22 mouse cellular contexts compared by ENCODE assay signal in genomic region chr9:28563066-28563683, GRCm38 (mm10).
DNase-seq lines count a peak whose midpoint lies in the region; ATAC-seq and TF ChIP-seq lines count a peak whose summit lies in the region.
"Had no signal": no experiment of that assay in that cellular context is flagged by ENCODE, and none has a peak within 500 bp of the region (broad histone marks: within the 10 kb centered on the region; RNA-seq: fewer than 3 reads in every experiment).

No protein-coding gene starts in this region.

- no peak for TF ChIP-seq EP300 in lung, postnatal 0 days (IDR thresholded peaks at IDR 0.05)

- no peak overlapping the region for H3K27ac ChIP-seq in kidney, embryonic 14.5 days (ENCODE audit: low read depth, low read length)
- no peak overlapping the region for H3K27ac ChIP-seq in lung, embryonic 14.5 days (ENCODE audit: low read depth)
- H3K27ac ChIP-seq in lung, postnatal 0 days (ENCODE audit: low read length): no peak overlapping the region
- 0 out of 2 replicates have a peak overlapping the region, but pooled peaks have one; percentile 22 for H3K27ac ChIP-seq in intestine, embryonic 15.5 days
- H3K27ac ChIP-seq: embryonic facial prominence, embryonic 15.5 days; forebrain, embryonic 15.5 days; hindbrain, embryonic 14.5 days; layer of hippocampus, adult 2 months; neural tube, embryonic 12.5 days had no signal

- H3K4me1 ChIP-seq in kidney, embryonic 14.5 days (ENCODE audit: control insufficient read depth, insufficient read depth, low read length): no peaks in the 10 kb centered on the region
- H3K4me1 ChIP-seq in lung, embryonic 14.5 days (ENCODE audit: insufficient read depth): no peaks in the 10 kb centered on the region
- no peaks in the 10 kb centered on the region for H3K4me1 ChIP-seq in lung, postnatal 0 days (ENCODE audit: insufficient read depth, low read depth, low read length)
- no peaks in the 10 kb centered on the region for H3K4me1 ChIP-seq in intestine, embryonic 15.5 days (replicated peaks)
- H3K4me1 ChIP-seq: embryonic facial prominence, embryonic 15.5 days; heart, embryonic 12.5 days had no signal

- no peak for ATAC-seq in kidney, embryonic 14.5 days (ENCODE audit: low FRiP score, low TSS enrichment)
- no peak for ATAC-seq in lung, embryonic 14.5 days (ENCODE audit: insufficient read depth)
- ATAC-seq in lung, postnatal 0 days: no peak
- ATAC-seq in intestine, embryonic 15.5 days: peak; percentile 82
- ATAC-seq in erythroid progenitor cell, adult 5-6 weeks (replicated peaks; ENCODE audit: low FRiP score, poor library complexity, severe bottlenecking): no peak
- ATAC-seq: activated CD4-positive, CD25-positive, alpha-beta regulatory T cell, adult 4 months; forebrain, embryonic 15.5 days; inflammation-experienced regulatory T-cells, adult 6 months had no signal

- 7% methylated on average over 14 of the region's 14 CpGs for WGBS in kidney, embryonic 14.5 days
- 39% methylated on average over 14 of the region's 14 CpGs for WGBS in lung, embryonic 14.5 days
- 34% methylated on average over 14 of the region's 14 CpGs for WGBS in lung, postnatal 0 days
- WGBS in intestine, embryonic 15.5 days: 23% methylated on average over 14 of the region's 14 CpGs

- no peaks in the 10 kb centered on the region for H3K36me3 ChIP-seq in kidney, embryonic 14.5 days (ENCODE audit: control insufficient read depth, insufficient read depth, low read length)
- no peaks in the 10 kb centered on the region for H3K36me3 ChIP-seq in lung, embryonic 14.5 days (ENCODE audit: insufficient read depth)
- H3K36me3 ChIP-seq in lung, postnatal 0 days (ENCODE audit: insufficient read depth, low read length): no peaks in the 10 kb centered on the region
- H3K36me3 ChIP-seq in intestine, embryonic 15.5 days: no peaks in the 10 kb centered on the region
- H3K36me3 ChIP-seq: embryonic facial prominence, embryonic 15.5 days; forebrain, embryonic 15.5 days; heart, embryonic 12.5 days; neural tube, embryonic 12.5 days had no signal

- H3K4me2 ChIP-seq in kidney, embryonic 14.5 days (replicated peaks; ENCODE audit: low read depth, low read length): peak overlapping the region; percentile 18; the same call in 1 of the 2 replicates
- no peak overlapping the region for H3K4me2 ChIP-seq in lung, embryonic 14.5 days
- no peak overlapping the region for H3K4me2 ChIP-seq in lung, postnatal 0 days (replicated peaks; ENCODE audit: low read depth, low read length)
- peak overlapping the region; percentile 34; the same call in 1 of the 2 replicates for H3K4me2 ChIP-seq in intestine, embryonic 15.5 days (replicated peaks)
- H3K4me2 ChIP-seq: embryonic facial prominence, embryonic 15.5 days; forebrain, embryonic 15.5 days; heart, embryonic 12.5 days; hindbrain, embryonic 14.5 days; neural tube, embryonic 12.5 days had no signal

- no peaks in the 10 kb centered on the region for H3K27me3 ChIP-seq in kidney, embryonic 14.5 days (ENCODE audit: control insufficient read depth, insufficient read depth, low read length)
- H3K27me3 ChIP-seq in lung, embryonic 14.5 days (ENCODE audit: insufficient read depth, low read length): no peaks in the 10 kb centered on the region
- no peaks in the 10 kb centered on the region for H3K27me3 ChIP-seq in lung, postnatal 0 days (replicated peaks; ENCODE audit: insufficient read depth, low read length)
- no peaks in the 10 kb centered on the region for H3K27me3 ChIP-seq in intestine, embryonic 15.5 days (replicated peaks)
- H3K27me3 ChIP-seq: embryonic facial prominence, embryonic 15.5 days; forebrain, embryonic 15.5 days; heart, embryonic 12.5 days; neural tube, embryonic 12.5 days had no signal

- no peak overlapping the region; the same call in 1 of the 2 replicates for H3K4me3 ChIP-seq in kidney, embryonic 14.5 days (ENCODE audit: low read length)
- no peak overlapping the region for H3K4me3 ChIP-seq in lung, embryonic 14.5 days (ENCODE audit: low read depth, low read length)
- H3K4me3 ChIP-seq in lung, postnatal 0 days (ENCODE audit: low read depth, low read length): no peak overlapping the region
- no peak overlapping the region for H3K4me3 ChIP-seq in intestine, embryonic 15.5 days (replicated peaks)
- H3K4me3 ChIP-seq: embryonic facial prominence, embryonic 15.5 days; forebrain, embryonic 15.5 days; heart, embryonic 12.5 days; layer of hippocampus, adult 2 months; neural tube, embryonic 12.5 days had no signal

- H3K9me3 ChIP-seq in kidney, embryonic 14.5 days (ENCODE audit: control insufficient read depth, low read length): no peaks in the 10 kb centered on the region
- H3K9me3 ChIP-seq in lung, embryonic 14.5 days (ENCODE audit: low read depth, low read length): no peaks in the 10 kb centered on the region
- no peaks in the 10 kb centered on the region for H3K9me3 ChIP-seq in lung, postnatal 0 days (ENCODE audit: low read length)
- no peaks in the 10 kb centered on the region for H3K9me3 ChIP-seq in intestine, embryonic 15.5 days
- H3K9me3 ChIP-seq: embryonic facial prominence, embryonic 15.5 days; forebrain, embryonic 15.5 days; heart, embryonic 12.5 days; neural tube, embryonic 12.5 days had no signal

- H3K9ac ChIP-seq in kidney, embryonic 14.5 days (ENCODE audit: low read depth, low read length): no peak overlapping the region
- H3K9ac ChIP-seq in lung, embryonic 14.5 days: no peak overlapping the region
- no peak overlapping the region for H3K9ac ChIP-seq in lung, postnatal 0 days (replicated peaks; ENCODE audit: low read depth)
- H3K9ac ChIP-seq in intestine, embryonic 15.5 days: no peak overlapping the region
- H3K9ac ChIP-seq: embryonic facial prominence, embryonic 15.5 days; forebrain, embryonic 15.5 days; heart, embryonic 12.5 days; hindbrain, embryonic 14.5 days; neural tube, embryonic 12.5 days had no signal

- DNase-seq in adrenal gland, adult 2 months: peak; percentile 7
- DNase-seq in adrenal gland, adult 18-20 months (ENCODE audit: low spot score in 2 of 2): no peak
- DNase-seq in kidney, adult 8-10 months: no peak
- peak; percentile 40 for DNase-seq in lung, embryonic 14.5 days
- DNase-seq in lung, postnatal 0 days (ENCODE audit: low spot score): no peak
- DNase-seq: adrenal gland, postnatal 25 days; cerebellum, adult 8-10 months; cerebellum, postnatal 36 days; lung, postnatal 10 days; thymus, adult 18-20 months; thymus, postnatal 36 days had no signal

- TF ChIP-seq CTCF in lung, embryonic 14.5 days (IDR thresholded peaks at IDR 0.05; ENCODE audit: low read depth): no peak
- TF ChIP-seq CTCF in lung, postnatal 0 days (IDR thresholded peaks at IDR 0.05): no peak

Comparison
In these comparisons a context has a peak if more than half of its experiments do, and no peak if none do; other contexts are left out.
1. DNase-seq: peak in adrenal gland, adult 2 months (single experiment) and lung, embryonic 14.5 days (single experiment); none in adrenal gland, adult 18-20 months (0 of 2), kidney, adult 8-10 months (0 of 2) and lung, postnatal 0 days (single experiment).
2. H3K4me2 ChIP-seq: peak in kidney, embryonic 14.5 days (single experiment) and intestine, embryonic 15.5 days (single experiment); none in lung, embryonic 14.5 days (single experiment) and lung, postnatal 0 days (single experiment).